Mouse (Mus musculus): ENCODE results near the gene Zfp617. TPM values are rescaled to one million over a fixed set of nuclear protein-coding genes. Genes with fewer than 3 reads are reported as not detected.
"Not testable (repeated sequence)": the region's sequence is repeated elsewhere in the genome, so short reads cannot be mapped to it uniquely, and the experiment has no call there.

Zfp617 gene
- total RNA-seq (2021): 10 to 100 TPM; 19.7 to 20.5 TPM
- long read RNA-seq, experiment 1, partial matches to known transcripts: 5 of 18 reads
- long read RNA-seq, experiment 1, other reads (novel, unspliced or antisense): 10 of 18 reads
- long read RNA-seq, experiment 2, partial matches to known transcripts: 1 of 13 reads
- long read RNA-seq, experiment 2, other reads (novel, unspliced or antisense): 8 of 13 reads

- intact Hi-C loops (cut with DNase I): loop anchor here (1.0 to 10.0 kb wide), 4 partner anchors 14 to 226 kb away; partner anchors contain the start of genes Tpm4 and Zfp961
Observed at GRCm38 (mm10) chr8:71908309-71909261, at the start of gene Zfp617, which contains the start of gene Zfp882. Gene Zfp617, plus strand, starts transcription at chr8:71908635. Gene Zfp882, plus strand, starts transcription at chr8:71908608.

GRCm38 (mm10) chr8:71861551-71861950 is 46.9 kb upstream of the Zfp617 start:
- intact Hi-C loops (cut with DNase I); H3K27ac ChIP-seq; DNase-seq; H3K4me3 ChIP-seq: not testable (repeated sequence)

More at GRCm38 (mm10) chr8:71908309-71909261, at the start of gene Zfp617, which contains the start of gene Zfp882:
- DNase-seq: peak; percentile 90
- Histone ChIP-seq H3K4me3 (peak within 1 kb of the TSS; percentile 96), H3K27ac (peak within 1 kb of the TSS; percentile 98)
- TF ChIP-seq CTCF (IDR thresholded peaks at IDR 0.05): peak; percentile 84

GRCm38 (mm10) chr8:71862038-71862437 is 46.4 kb upstream of the Zfp617 start:
- H3K27ac ChIP-seq; intact Hi-C loops (cut with DNase I); H3K4me3 ChIP-seq; DNase-seq: not testable (repeated sequence)

- Histone ChIP-seq H3K4me3 (peak within 1 kb of the TSS; percentile 87), H3K27ac (peak within 1 kb of the TSS; percentile 88)
- peak; percentile 78 for DNase-seq
- intact Hi-C loops (cut with DNase I): no loop called here
- TF ChIP-seq CTCF (IDR thresholded peaks at IDR 0.05): no peak
Observed at GRCm38 (mm10) chr8:71881618-71882274, 26.7 kb upstream of the Zfp617 start, which contains the start of gene Zfp709. Gene Zfp709, plus strand, starts transcription at chr8:71882019.

GRCm38 (mm10) chr8:71900666-71901065 is 7.8 kb upstream of the Zfp617 start:
- intact Hi-C loops (cut with DNase I): loop anchor here (10.0 kb wide), 1 partner anchor 234 kb away; the partner anchor contains the start of gene Tpm4
- not testable (repeated sequence) for H3K27ac ChIP-seq, H3K4me3 ChIP-seq, DNase-seq

GRCm38 (mm10) chr8:71903084-71903483 is 5.4 kb upstream of the Zfp617 start:
- DNase-seq, H3K27ac ChIP-seq, H3K4me3 ChIP-seq: not testable (repeated sequence)
- intact Hi-C loops (cut with DNase I): loop anchor here (10.0 kb wide), 1 partner anchor 232 kb away; the partner anchor contains the start of gene Tpm4

GRCm38 (mm10) chr8:71906809-71907208 is 1.6 kb upstream of the Zfp617 start:
- TF ChIP-seq CTCF (IDR thresholded peaks at IDR 0.05): no peak
- intact Hi-C loops (cut with DNase I): loop anchor here (2.0 to 10.0 kb wide), 4 partner anchors 28 to 228 kb away; partner anchors contain the start of genes Tpm4 and Zfp961
- no peak overlapping the region for H3K27ac ChIP-seq
- H3K4me3 ChIP-seq: no peak overlapping the region
- no peak for DNase-seq

- DNase-seq: no peak
- no peak for TF ChIP-seq CTCF (IDR thresholded peaks at IDR 0.05)
- intact Hi-C loops (cut with DNase I): loop anchor here (2.0 to 10.0 kb wide), 4 partner anchors 29 to 227 kb away; partner anchors contain the start of genes Tpm4 and Zfp961
- Histone ChIP-seq H3K27ac (peak overlapping the region; percentile 98), H3K4me3 (peak overlapping the region; percentile 96)
Observed at GRCm38 (mm10) chr8:71907798-71908257, 607 bp upstream of the Zfp617 start.

GRCm38 (mm10) chr8:71912286-71912685 is 3.9 kb downstream of the Zfp617 start:
- no peak overlapping the region for H3K27ac ChIP-seq
- DNase-seq: no peak
- H3K4me3 ChIP-seq: no peak overlapping the region
- intact Hi-C loops (cut with DNase I): no loop called here
- no peak for TF ChIP-seq CTCF (IDR thresholded peaks at IDR 0.05)

GRCm38 (mm10) chr8:71922567-71923401 is 14.3 kb downstream of the Zfp617 start:
- DNase-seq: peak; percentile 96
- Histone ChIP-seq H3K27ac (peak overlapping the region; percentile 95), H3K4me3 (peak overlapping the region; percentile 97)
- TF ChIP-seq CTCF (IDR thresholded peaks at IDR 0.05): no peak
- intact Hi-C loops (cut with DNase I): loop anchor here (1.0 to 5.0 kb wide), 3 partner anchors 13 to 40 kb away; partner anchors contain the start of gene Zfp961

GRCm38 (mm10) chr8:71925791-71926190 is 17.4 kb downstream of the Zfp617 start:
- H3K27ac ChIP-seq: no peak overlapping the region
- H3K4me3 ChIP-seq: no peak overlapping the region
- intact Hi-C loops (cut with DNase I): no loop called here
- no peak for DNase-seq
- no peak for TF ChIP-seq CTCF (IDR thresholded peaks at IDR 0.05)

Measured in gastrocnemius, adult 2 months (tissue).